Mouse (Mus musculus) neutrophil, adult 5-6 weeks (primary cell): ENCODE results near the gene Larp1b. TPM values are rescaled to one million over a fixed set of nuclear protein-coding genes. Genes with fewer than 3 reads are reported as not detected.

Experiments used
- ATAC-seq: fragments of 151-379, 151-347 bp; 2 replicates; pipeline ENCODE4 v1.8.0; 2017; ENCODE audit warnings: mild to moderate bottlenecking, moderate TSS enrichment; ENCODE audit not compliant: insufficient number of reproducible peaks, poor library complexity, low FRiP score, severe bottlenecking; ENCODE audit errors: extremely low read depth
- total RNA-seq: library from RNA; stranded (forward); fragments of 200-1000 nt; gene quantifications from 2 replicates; pipeline ENCODE4 v1.2.3, GENCODE M21; 2017

Larp1b gene
- total RNA-seq, 1 experiment from 2014 or later: 35.8 TPM

GRCm38 (mm10) chr3:41075376-41075775 lies 125.7 kb downstream of the Larp1b start:
- no peak for ATAC-seq

GRCm38 (mm10) chr3:41078673-41079072 lies 129.0 kb downstream of the Larp1b start:
- no peak for ATAC-seq

- ATAC-seq: no peak
Observed at GRCm38 (mm10) chr3:41080724-41081123, 131.1 kb downstream of the Larp1b start.

GRCm38 (mm10) chr3:41081474-41082301 lies 132.1 kb downstream of the Larp1b start:
- ATAC-seq: no peak

- no peak for ATAC-seq
Observed at GRCm38 (mm10) chr3:41082520-41082884, 132.9 kb downstream of the Larp1b start.

- ATAC-seq: peak; percentile 92
Observed at GRCm38 (mm10) chr3:41082885-41083789, 133.5 kb downstream of the Larp1b start, which contains the start of gene Pgrmc2. TSS of gene Pgrmc2 (minus strand) at chr3:41083046.

- ATAC-seq: no peak
Observed at GRCm38 (mm10) chr3:41083790-41084112, 134.1 kb downstream of the Larp1b start.

GRCm38 (mm10) chr3:41084421-41084820 lies 134.8 kb downstream of the Larp1b start:
- ATAC-seq: no peak

GRCm38 (mm10) chr3:41087071-41087470 lies 137.4 kb downstream of the Larp1b start:
- ATAC-seq: no peak

Other genes starting within 250 kb of the Larp1b start
- 0.25 TPM in 1 of 2 replicates, not detected in the other for gene Slc25a31, start 241.0 kb upstream of the Larp1b start, total RNA-seq
- 21.3 and 23.0 TPM in 2 replicates for gene Hspa4l, start 205.3 kb upstream of the Larp1b start, total RNA-seq
- gene Plk4, start 149.8 kb upstream of the Larp1b start, total RNA-seq: 13.9 and 16.4 TPM in 2 replicates
- gene Mfsd8, start 102.9 kb upstream of the Larp1b start, total RNA-seq: 7.9 and 9.1 TPM in 2 replicates
- 12.5 and 13.0 TPM in 2 replicates for gene Abhd18, start 102.9 kb upstream of the Larp1b start, total RNA-seq
- 0.12 TPM in 1 of 2 replicates, not detected in the other for gene 1700034I23Rik, start 47.3 kb upstream of the Larp1b start, total RNA-seq
- 11.8 and 13.8 TPM in 2 replicates for gene Pgrmc2, start 133.2 kb downstream of the Larp1b start, total RNA-seq